Mouse (Mus musculus) small intestine, adult 10 weeks (tissue): ENCODE results near the gene Gpr107. TPM values are rescaled to one million over a fixed set of nuclear protein-coding genes. Genes with fewer than 3 reads are reported as not detected.

Experiments used
- polyA plus RNA-seq: library from polyadenylated mRNA; stranded (reverse); fragments of 350-450 nt; fragmentation: Illumina TruSeq; extraction: RNeasy Lipid Tissue Mini Kit (QIAGEN cat#74804); gene quantifications from one replicate; pipeline ENCODE4 v1.2.3, GENCODE M21; 2014; ENCODE audit warnings: low replicate concordance

Gpr107 gene
- 46.5 TPM for polyA plus RNA-seq

GRCm38 (mm10) chr2:31151892-31152812 lies at the start of gene Gpr107:
Gene Gpr107, plus strand, starts transcription at chr2:31152316.

DNA sequence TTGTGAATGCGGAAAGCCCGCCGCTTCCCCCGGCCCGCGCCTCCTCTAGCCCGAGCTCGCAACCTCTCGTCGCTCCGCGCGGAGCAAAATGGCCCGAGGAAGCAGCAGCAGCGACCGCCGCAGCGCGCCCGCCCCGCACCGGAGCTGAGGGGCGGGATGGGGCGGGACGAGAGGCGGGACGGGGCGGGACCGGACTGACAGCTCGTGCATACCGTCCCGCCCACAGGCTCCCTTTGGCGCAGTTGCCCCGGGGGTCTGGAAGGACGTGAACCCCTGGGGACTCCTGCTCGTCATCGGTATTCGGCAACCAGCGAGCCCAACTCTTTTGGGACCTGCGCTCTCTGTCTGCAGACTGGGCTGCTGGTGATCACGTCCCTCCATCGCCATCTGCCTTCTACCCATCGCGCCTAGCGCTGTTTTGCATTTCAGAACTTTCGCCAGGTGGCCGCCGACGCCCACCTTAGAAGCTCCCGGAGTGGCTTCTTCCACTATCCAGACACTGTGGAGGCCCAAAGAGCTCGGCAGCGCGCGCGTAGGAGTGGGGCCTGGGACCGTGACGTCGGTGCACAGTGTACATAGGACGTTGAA lies 10.2 kb upstream of the Gpr107 start, which contains the start of gene Fnbp1:
Gene Fnbp1 (minus strand): TSS at position 142 of the 588 bp plus-strand sequence.

GRCm38 (mm10) chr2:31245491-31246141 lies 93.5 kb downstream of the Gpr107 start, which contains the start of gene Ncs1:
Gene Ncs1, plus strand, starts transcription at chr2:31245823.

Other genes with a start within 250 kb of the Gpr107 start
- 2.5 TPM for gene Ptges, start 222.5 kb upstream of the Gpr107 start, polyA plus RNA-seq
- gene Tor1b, start 199.4 kb upstream of the Gpr107 start, polyA plus RNA-seq = 12.5 TPM
- 8.4 TPM for gene Tor1a, start 184.4 kb upstream of the Gpr107 start, polyA plus RNA-seq
- 15.5 TPM for gene BC005624, start 170.1 kb upstream of the Gpr107 start, polyA plus RNA-seq
- gene Usp20, start 170.0 kb upstream of the Gpr107 start, polyA plus RNA-seq = 0.15 TPM
- 13.5 TPM for gene Fnbp1, start 10.3 kb upstream of the Gpr107 start, polyA plus RNA-seq
- not detected for gene Ncs1, start 93.5 kb downstream of the Gpr107 start, polyA plus RNA-seq
- not detected for gene Hmcn2, start 162.1 kb downstream of the Gpr107 start, polyA plus RNA-seq